Mouse (Mus musculus): ENCODE measurements at regions not wholly inside any gene's neighbourhood (a gene's known extent, or its start where the extent isn't known, plus 50 kb on each side); places are given as distances from the start of the nearest gene placed in this dataset.

GRCm38 (mm10) chr1:189066446-189067151 lies 59.0 kb upstream of the Kctd3 start:
- no peak for TF ChIP-seq CTCF (IDR thresholded peaks at IDR 0.05; ENCODE audit: low read depth, low read length)
- no peak for TF ChIP-seq POLR2AphosphoS5 (IDR thresholded peaks at IDR 0.05; ENCODE audit: insufficient replicate concordance, low read depth, low read length)
